Mouse (Mus musculus): ENCODE data around the gene Idh3a. TPM values are rescaled to one million over a fixed set of nuclear protein-coding genes. Genes with fewer than 3 reads are reported as not detected.
"Not testable (repeated sequence)": the region's sequence is repeated elsewhere in the genome, so short reads cannot be mapped to it uniquely, and the experiment has no call there.

Gene Idh3a
- polyA plus RNA-seq, 1 experiment from 2014 or later, result 145 TPM

- WGBS, result 49% methylated on average over 9 of the region's 9 CpGs
- no peak overlapping the region for H3K4me3 ChIP-seq (ENCODE audit: low read length)
- H3K4me2 ChIP-seq (replicated peaks; ENCODE audit: low read depth, low read length), result no peak overlapping the region
- H3K4me1 ChIP-seq (ENCODE audit: control insufficient read depth, insufficient read depth, low read length), result no peaks in the 10 kb centered on the region
- H3K9ac ChIP-seq (ENCODE audit: low read depth, low read length), result no peak overlapping the region
- no peaks in the 10 kb centered on the region for H3K27me3 ChIP-seq (ENCODE audit: control insufficient read depth, insufficient read depth, low read length)
- ATAC-seq (ENCODE audit: low FRiP score, low TSS enrichment), result no peak
- H3K9me3 ChIP-seq (ENCODE audit: control insufficient read depth, low read length), result no peaks in the 10 kb centered on the region
- H3K36me3 ChIP-seq (ENCODE audit: control insufficient read depth, insufficient read depth, low read length), result no peaks in the 10 kb centered on the region
- no peak overlapping the region for H3K27ac ChIP-seq (ENCODE audit: low read depth, low read length)
Measured at GRCm38 (mm10) chr9:54571130-54571839, 14.8 kb upstream of the Idh3a start.

- WGBS, result 57% methylated on average over 1 of the region's 1 CpGs
- peaks cover 10% of the 10 kb centered on the region; the same call in 1 of the 2 replicates for H3K4me1 ChIP-seq (ENCODE audit: control insufficient read depth, insufficient read depth, low read length)
- no peak overlapping the region for H3K4me2 ChIP-seq (replicated peaks; ENCODE audit: low read depth, low read length)
- H3K36me3 ChIP-seq (ENCODE audit: control insufficient read depth, insufficient read depth, low read length), result no peaks in the 10 kb centered on the region
- ATAC-seq (ENCODE audit: low FRiP score, low TSS enrichment), result no peak
- H3K4me3 ChIP-seq (ENCODE audit: low read length), result no peak overlapping the region
- H3K9ac ChIP-seq (ENCODE audit: low read depth, low read length), result no peak overlapping the region
- H3K27me3 ChIP-seq (ENCODE audit: control insufficient read depth, insufficient read depth, low read length), result no peaks in the 10 kb centered on the region
- H3K9me3 ChIP-seq (ENCODE audit: control insufficient read depth, low read length), result 0 out of 2 replicates have a peak, but pooled peaks cover 2% of the 10 kb centered on the region
- no peak overlapping the region for H3K27ac ChIP-seq (ENCODE audit: low read depth, low read length)
Measured at GRCm38 (mm10) chr9:54583712-54584111, 2.4 kb upstream of the Idh3a start.

GRCm38 (mm10) chr9:54584127-54584526 is 2.0 kb upstream of the Idh3a start:
- not testable (repeated sequence) for H3K27ac ChIP-seq (ENCODE audit: low read depth, low read length); H3K9ac ChIP-seq (ENCODE audit: low read depth, low read length); H3K4me1 ChIP-seq (ENCODE audit: control insufficient read depth, insufficient read depth, low read length); H3K27me3 ChIP-seq (ENCODE audit: control insufficient read depth, insufficient read depth, low read length); H3K4me3 ChIP-seq (ENCODE audit: low read length); H3K4me2 ChIP-seq (replicated peaks; ENCODE audit: low read depth, low read length); ATAC-seq (ENCODE audit: low FRiP score, low TSS enrichment); H3K9me3 ChIP-seq (ENCODE audit: control insufficient read depth, low read length); H3K36me3 ChIP-seq (ENCODE audit: control insufficient read depth, insufficient read depth, low read length)
- WGBS, result 85% methylated on average over 2 of the region's 2 CpGs

GRCm38 (mm10) chr9:54585839-54586198 is 315 bp upstream of the Idh3a start:
- Histone ChIP-seq H3K36me3 (ENCODE audit: control insufficient read depth, insufficient read depth, low read length) (peaks cover 7% of the 10 kb centered on the region), H3K9ac (ENCODE audit: low read depth, low read length) (no peak overlapping the region), H3K27me3 (ENCODE audit: control insufficient read depth, insufficient read depth, low read length) (no peaks in the 10 kb centered on the region), H3K4me3 (ENCODE audit: low read length) (peak overlapping the region; percentile 89), H3K4me1 (ENCODE audit: control insufficient read depth, insufficient read depth, low read length) (peaks cover 10% of the 10 kb centered on the region; the same call in 1 of the 2 replicates), H3K9me3 (ENCODE audit: control insufficient read depth, low read length) (no peaks in the 10 kb centered on the region), H3K27ac (ENCODE audit: low read depth, low read length) (no peak overlapping the region), H3K4me2 (replicated peaks; ENCODE audit: low read depth, low read length) (peak overlapping the region; percentile 59)
- 33% methylated on average over 5 of the region's 5 CpGs for WGBS
- ATAC-seq (ENCODE audit: low FRiP score, low TSS enrichment), result no peak; the same call in 1 of the 2 replicates

GRCm38 (mm10) chr9:54587863-54588262 is 1.7 kb downstream of the Idh3a start:
- Histone ChIP-seq H3K4me2 (replicated peaks; ENCODE audit: low read depth, low read length) (0 out of 2 replicates have a peak overlapping the region, but pooled peaks have one; percentile 83), H3K4me3 (ENCODE audit: low read length) (no peak overlapping the region), H3K4me1 (ENCODE audit: control insufficient read depth, insufficient read depth, low read length) (peaks cover 10% of the 10 kb centered on the region; the same call in 1 of the 2 replicates), H3K9me3 (ENCODE audit: control insufficient read depth, low read length) (no peaks in the 10 kb centered on the region), H3K9ac (ENCODE audit: low read depth, low read length) (peak overlapping the region; percentile 0; the same call in 1 of the 2 replicates), H3K36me3 (ENCODE audit: control insufficient read depth, insufficient read depth, low read length) (peaks cover 16% of the 10 kb centered on the region), H3K27me3 (ENCODE audit: control insufficient read depth, insufficient read depth, low read length) (no peaks in the 10 kb centered on the region), H3K27ac (ENCODE audit: low read depth, low read length) (no peak overlapping the region)
- 45% methylated on average over 4 of the region's 4 CpGs for WGBS
- ATAC-seq (ENCODE audit: low FRiP score, low TSS enrichment), result no peak

- not testable (repeated sequence) for ATAC-seq (ENCODE audit: low FRiP score, low TSS enrichment); H3K9me3 ChIP-seq (ENCODE audit: control insufficient read depth, low read length); H3K4me1 ChIP-seq (ENCODE audit: control insufficient read depth, insufficient read depth, low read length); H3K4me2 ChIP-seq (replicated peaks; ENCODE audit: low read depth, low read length); H3K27me3 ChIP-seq (ENCODE audit: control insufficient read depth, insufficient read depth, low read length); H3K4me3 ChIP-seq (ENCODE audit: low read length); H3K27ac ChIP-seq (ENCODE audit: low read depth, low read length); H3K9ac ChIP-seq (ENCODE audit: low read depth, low read length)
- peaks cover 67% of the 10 kb centered on the region for H3K36me3 ChIP-seq (ENCODE audit: control insufficient read depth, insufficient read depth, low read length)
- 79% methylated on average over 4 of the region's 4 CpGs for whole genome bisulfite sequencing
Measured at GRCm38 (mm10) chr9:54593652-54594051, 7.5 kb downstream of the Idh3a start.

- Histone ChIP-seq H3K4me2 (replicated peaks; ENCODE audit: low read depth, low read length) (no peak overlapping the region), H3K36me3 (ENCODE audit: control insufficient read depth, insufficient read depth, low read length) (peaks cover 86% of the 10 kb centered on the region), H3K27me3 (ENCODE audit: control insufficient read depth, insufficient read depth, low read length) (no peaks in the 10 kb centered on the region), H3K4me3 (ENCODE audit: low read length) (no peak overlapping the region), H3K9ac (ENCODE audit: low read depth, low read length) (no peak overlapping the region), H3K4me1 (ENCODE audit: control insufficient read depth, insufficient read depth, low read length) (no peaks in the 10 kb centered on the region), H3K9me3 (ENCODE audit: control insufficient read depth, low read length) (no peaks in the 10 kb centered on the region), H3K27ac (ENCODE audit: low read depth, low read length) (no peak overlapping the region)
- 92% methylated on average over 15 of the region's 15 CpGs for WGBS
- no peak for ATAC-seq (ENCODE audit: low FRiP score, low TSS enrichment)
Measured at GRCm38 (mm10) chr9:54596752-54597465, 10.8 kb downstream of the Idh3a start.

- no peak overlapping the region for H3K27ac ChIP-seq (ENCODE audit: low read depth, low read length)
- H3K9me3 ChIP-seq (ENCODE audit: control insufficient read depth, low read length), result no peaks in the 10 kb centered on the region
- 83% methylated on average over 2 of the region's 2 CpGs for WGBS
- H3K4me3 ChIP-seq (ENCODE audit: low read length), result no peak overlapping the region
- no peaks in the 10 kb centered on the region for H3K27me3 ChIP-seq (ENCODE audit: control insufficient read depth, insufficient read depth, low read length)
- H3K36me3 ChIP-seq (ENCODE audit: control insufficient read depth, insufficient read depth, low read length), result peaks cover 72% of the 10 kb centered on the region
- ATAC-seq (ENCODE audit: low FRiP score, low TSS enrichment), result no peak
- H3K4me2 ChIP-seq (replicated peaks; ENCODE audit: low read depth, low read length), result no peak overlapping the region
- no peak overlapping the region for H3K9ac ChIP-seq (ENCODE audit: low read depth, low read length)
- H3K4me1 ChIP-seq (ENCODE audit: control insufficient read depth, insufficient read depth, low read length), result no peaks in the 10 kb centered on the region
Measured at GRCm38 (mm10) chr9:54602386-54602785, 16.3 kb downstream of the Idh3a start.

GRCm38 (mm10) chr9:54602916-54603315 is 16.8 kb downstream of the Idh3a start:
- WGBS, result 89% methylated on average over 7 of the region's 7 CpGs
- no peaks in the 10 kb centered on the region for H3K27me3 ChIP-seq (ENCODE audit: control insufficient read depth, insufficient read depth, low read length)
- H3K4me2 ChIP-seq (replicated peaks; ENCODE audit: low read depth, low read length), result no peak overlapping the region
- H3K9ac ChIP-seq (ENCODE audit: low read depth, low read length), result no peak overlapping the region
- no peak for ATAC-seq (ENCODE audit: low FRiP score, low TSS enrichment)
- peaks cover 67% of the 10 kb centered on the region for H3K36me3 ChIP-seq (ENCODE audit: control insufficient read depth, insufficient read depth, low read length)
- no peak overlapping the region for H3K27ac ChIP-seq (ENCODE audit: low read depth, low read length)
- H3K4me1 ChIP-seq (ENCODE audit: control insufficient read depth, insufficient read depth, low read length), result no peaks in the 10 kb centered on the region
- H3K9me3 ChIP-seq (ENCODE audit: control insufficient read depth, low read length), result no peaks in the 10 kb centered on the region
- H3K4me3 ChIP-seq (ENCODE audit: low read length), result no peak overlapping the region
